Mouse (Mus musculus) stomach, embryonic 16.5 days (tissue): ENCODE measurements around the gene Snrnp70. TPM values are rescaled to one million over a fixed set of nuclear protein-coding genes. Genes with fewer than 3 reads are reported as not detected.
"Not testable (repeated sequence)": the region's sequence is repeated elsewhere in the genome, so short reads cannot be mapped to it uniquely, and the experiment has no call there.

Source experiments
- ATAC-seq: fragments of 200-750 bp; cut with Nextera tagmentation; 2 replicates; pipeline ENCODE4 v1.8.0; 2017; ENCODE audit warnings: moderate number of reproducible peaks, moderate TSS enrichment; ENCODE audit not compliant: insufficient read depth, low FRiP score
- H3K27ac ChIP-seq: fragments of 300-500 bp; sonication (generic); 2 replicates; pipeline ENCODE4 v1.5.1; 2014; ENCODE audit warnings: low read length
- H3K27me3 ChIP-seq: fragments of 300-500 bp; sonication (generic); 2 replicates; pipeline ENCODE4 v1.6.1; 2014; ENCODE audit warnings: low read length, control low read depth, mixed read lengths; ENCODE audit not compliant: control insufficient read depth, insufficient read depth
- H3K36me3 ChIP-seq: fragments of 300-500 bp; sonication (generic); 2 replicates; pipeline ENCODE4 v1.6.1; 2014; ENCODE audit warnings: low read length; ENCODE audit not compliant: control insufficient read depth, insufficient read depth
- H3K4me1 ChIP-seq: fragments of 300-500 bp; sonication (generic); 2 replicates; pipeline ENCODE4 v1.6.1; 2014; ENCODE audit warnings: low read length, control low read depth, mixed read lengths; ENCODE audit not compliant: control insufficient read depth, insufficient read depth
- H3K4me2 ChIP-seq: fragments of 300-500 bp; sonication (generic); 2 replicates; pipeline ENCODE4 v1.6.1; 2014; ENCODE audit warnings: low read depth, low read length, mixed read lengths
- H3K4me3 ChIP-seq: fragments of 300-500 bp; sonication (generic); replicated peaks from 2 replicates; pipeline ENCODE4 v1.5.1; 2014; ENCODE audit warnings: mild to moderate bottlenecking, low read length
- H3K9ac ChIP-seq: fragments of 300-500 bp; sonication (generic); 2 replicates; pipeline ENCODE4 v1.6.1; 2014; ENCODE audit warnings: low read length
- H3K9me3 ChIP-seq: fragments of 300-500 bp; sonication (generic); replicated peaks from 2 replicates; pipeline ENCODE4 v1.6.1; 2016; ENCODE audit warnings: low read length, control low read depth; ENCODE audit not compliant: control insufficient read depth
- WGBS: fragments of 180-500 bp; shearing (Covaris S2); extraction: QIAGEN DNeasy Blood & Tissue Kit; methylation state at CpG from one replicate; pipeline ENCODE4 v1.1.7; 2014; 5-methylcytosine and 5-hydroxymethylcytosine counted together
- polyA plus RNA-seq: library from polyadenylated mRNA; unstranded; fragments of >200 nt; fragmentation: Nextera tagmentation; extraction: Ambion mirVana; gene quantifications from 2 replicates; pipeline ENCODE4 v1.2.1, GENCODE M21; 2015

Gene Snrnp70
- polyA plus RNA-seq, 1 experiment from 2014 or later = 162 TPM

DNA sequence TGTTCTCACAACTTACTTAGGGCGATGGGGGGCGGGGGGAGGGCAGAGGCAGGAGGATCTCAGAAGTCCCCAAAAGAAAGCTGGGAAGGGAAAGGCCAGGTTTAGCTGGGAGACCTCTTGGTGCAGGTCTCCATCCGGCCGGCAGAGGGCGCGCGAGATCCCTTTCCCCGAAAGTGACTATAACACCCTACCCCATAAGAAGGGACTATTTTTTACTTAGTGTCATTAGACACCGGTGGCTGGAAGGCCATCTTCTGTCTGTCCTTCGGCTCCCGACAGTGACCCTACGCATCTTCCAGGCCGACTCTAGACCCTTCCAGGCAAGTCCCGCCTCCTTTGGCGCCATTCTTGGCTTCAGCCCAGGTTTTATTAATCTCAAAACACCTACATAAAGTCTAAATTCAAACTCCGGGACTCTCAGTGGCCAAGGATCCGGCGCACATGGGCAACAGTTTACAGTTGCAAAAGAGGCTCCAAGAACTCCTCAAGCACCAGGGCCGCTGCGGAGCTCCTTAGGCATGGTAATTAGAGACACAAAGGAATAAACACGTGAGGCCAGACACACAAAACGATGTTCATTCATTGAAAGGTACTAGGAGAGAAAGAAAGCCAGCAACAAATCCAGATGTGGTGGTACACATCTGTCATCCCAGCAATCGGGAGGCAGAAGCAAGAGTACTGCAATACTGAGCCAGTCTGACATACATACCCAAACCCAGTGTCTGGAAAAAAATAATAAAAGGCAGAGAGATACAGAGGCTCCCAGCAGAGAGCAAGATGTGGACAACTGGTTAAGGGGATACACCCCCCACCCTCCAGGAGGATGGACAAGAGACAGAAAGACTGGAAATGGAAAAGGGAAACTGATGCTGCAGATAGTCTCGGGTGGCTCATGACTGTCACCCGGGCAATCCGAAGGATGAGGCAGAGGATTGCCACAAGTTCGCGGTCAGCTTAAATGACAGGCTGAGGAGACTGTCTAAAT lies 9.8 kb upstream of the Snrnp70 start, which contains the start of gene Kcna7:
Gene Kcna7, plus strand, starts transcription at position 563 of the 985 bp plus-strand sequence.
- no peaks in the 10 kb centered on the region for H3K9me3 ChIP-seq
- peak within 1 kb of the TSS; percentile 66 for H3K9ac ChIP-seq
- 11% methylated on average over 28 of the region's 28 CpGs for WGBS
- H3K36me3 ChIP-seq = no peaks in the 10 kb centered on the region
- peak within 1 kb of the TSS; percentile 75 for H3K4me2 ChIP-seq
- ATAC-seq = peak; percentile 20; the same call in 1 of the 2 replicates
- 0 out of 2 replicates have a peak, but pooled peaks cover 6% of the 10 kb centered on the region for H3K4me1 ChIP-seq
- H3K27me3 ChIP-seq = peaks cover 47% of the 10 kb centered on the region
- H3K4me3 ChIP-seq = peak within 1 kb of the TSS; percentile 49
- H3K27ac ChIP-seq = no peak within 1 kb of the TSS

GRCm38 (mm10) chr7:45403532-45404261 lies 8.2 kb upstream of the Snrnp70 start:
- WGBS = 44% methylated on average over 6 of the region's 6 CpGs
- Histone ChIP-seq H3K9me3 (no peaks in the 10 kb centered on the region), H3K4me1 (0 out of 2 replicates have a peak, but pooled peaks cover 6% of the 10 kb centered on the region), H3K4me2 (no peak overlapping the region), H3K36me3 (no peaks in the 10 kb centered on the region), H3K4me3 (no peak overlapping the region), H3K27me3 (peaks cover 39% of the 10 kb centered on the region), H3K27ac (no peak overlapping the region), H3K9ac (no peak overlapping the region)
- peak; percentile 22; the same call in 1 of the 2 replicates for ATAC-seq

GRCm38 (mm10) chr7:45401521-45402085 lies 6.1 kb upstream of the Snrnp70 start:
- H3K4me3 ChIP-seq = no peak overlapping the region
- WGBS = 51% methylated on average over 10 of the region's 10 CpGs

DNA sequence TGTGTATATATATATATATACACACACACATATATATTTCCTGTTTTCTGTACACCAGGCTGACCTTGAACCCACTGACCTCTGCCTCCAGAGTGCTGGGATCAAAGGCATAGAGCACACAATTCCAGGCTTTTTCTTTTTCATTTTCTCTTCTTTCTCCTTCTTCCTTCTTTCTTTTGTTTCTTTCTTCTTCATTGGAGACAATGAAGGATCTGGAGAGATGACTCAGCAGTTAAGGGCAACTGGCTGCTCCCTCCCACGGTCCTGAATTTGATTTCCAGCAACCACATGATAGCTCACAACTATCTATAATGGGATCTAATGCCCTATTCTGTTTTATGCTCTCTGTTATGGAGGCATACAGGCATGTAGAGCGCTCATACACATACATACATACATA lies 1.2 kb upstream of the Snrnp70 start:
- H3K4me3 ChIP-seq = no peak overlapping the region
- no peak overlapping the region for H3K27ac ChIP-seq
- no peaks in the 10 kb centered on the region for H3K27me3 ChIP-seq
- H3K4me2 ChIP-seq = no peak overlapping the region
- WGBS = 77% methylated on average over 2 of the region's 2 CpGs
- H3K9me3 ChIP-seq = no peaks in the 10 kb centered on the region
- H3K4me1 ChIP-seq = peaks cover 16% of the 10 kb centered on the region
- H3K36me3 ChIP-seq = 0 out of 2 replicates have a peak, but pooled peaks cover 4% of the 10 kb centered on the region
- no peak overlapping the region for H3K9ac ChIP-seq
- no peak for ATAC-seq

More at GRCm38 (mm10) chr7:45401521-45402085, 6.1 kb upstream of the Snrnp70 start:
- no peak for ATAC-seq
- Histone ChIP-seq H3K4me1 (0 out of 2 replicates have a peak, but pooled peaks cover 6% of the 10 kb centered on the region), H3K4me2 (no peak overlapping the region), H3K9me3 (no peaks in the 10 kb centered on the region), H3K9ac (no peak overlapping the region; the same call in 1 of the 2 replicates), H3K36me3 (no peaks in the 10 kb centered on the region), H3K27ac (no peak overlapping the region), H3K27me3 (peaks cover 18% of the 10 kb centered on the region)

GRCm38 (mm10) chr7:45396337-45396775 lies 814 bp upstream of the Snrnp70 start:
- peak overlapping the region; percentile 58 for H3K4me2 ChIP-seq
- H3K9ac ChIP-seq = peak overlapping the region; percentile 74; the same call in 1 of the 2 replicates
- peak; percentile 15; the same call in 1 of the 2 replicates for ATAC-seq
- 2% methylated on average over 3 of the region's 3 CpGs for WGBS
- peaks cover 16% of the 10 kb centered on the region for H3K4me1 ChIP-seq
- not testable (repeated sequence) for H3K36me3 ChIP-seq, H3K27me3 ChIP-seq, H3K9me3 ChIP-seq
- H3K27ac ChIP-seq = peak overlapping the region; percentile 88
- peak overlapping the region; percentile 55 for H3K4me3 ChIP-seq

GRCm38 (mm10) chr7:45395129-45395541 lies 407 bp downstream of the Snrnp70 start:
- Histone ChIP-seq H3K27ac (peak overlapping the region; percentile 94), H3K4me2 (peak overlapping the region; percentile 98), H3K27me3 (no peaks in the 10 kb centered on the region), H3K4me3 (peak overlapping the region; percentile 86), H3K9me3 (no peaks in the 10 kb centered on the region), H3K36me3 (peaks cover 14% of the 10 kb centered on the region; the same call in 1 of the 2 replicates), H3K4me1 (peaks cover 16% of the 10 kb centered on the region), H3K9ac (peak overlapping the region; percentile 94)
- ATAC-seq = peak; percentile 83
- WGBS = under 1% methylated on average over 19 of the region's 20 CpGs

- H3K4me2 ChIP-seq = no peak overlapping the region
- no peak overlapping the region for H3K27ac ChIP-seq
- WGBS = 92% methylated on average over 3 of the region's 3 CpGs
- H3K27me3 ChIP-seq = no peaks in the 10 kb centered on the region
- ATAC-seq = no peak
- no peaks in the 10 kb centered on the region for H3K9me3 ChIP-seq
- H3K4me1 ChIP-seq = no peaks in the 10 kb centered on the region
- peaks cover 62% of the 10 kb centered on the region for H3K36me3 ChIP-seq
- H3K4me3 ChIP-seq = no peak overlapping the region
- no peak overlapping the region for H3K9ac ChIP-seq
These were observed 9.5 kb downstream of the Snrnp70 start for GRCm38 (mm10) chr7:45386077-45386476.

- Histone ChIP-seq H3K9ac (no peak overlapping the region), H3K27ac (no peak overlapping the region), H3K27me3 (no peaks in the 10 kb centered on the region), H3K4me3 (no peak overlapping the region), H3K9me3 (no peaks in the 10 kb centered on the region), H3K4me1 (no peaks in the 10 kb centered on the region), H3K4me2 (no peak overlapping the region), H3K36me3 (peaks cover 47% of the 10 kb centered on the region)
- no peak for ATAC-seq
- 94% methylated on average over 1 of the region's 1 CpGs for WGBS
These were observed 19.5 kb downstream of the Snrnp70 start for GRCm38 (mm10) chr7:45376057-45376456.
